In genomic region chr2:37940845-37941361, GRCm38 (mm10) we compare ENCODE assay signal across 22 mouse cellular contexts.
"Had no signal": no experiment of that assay in that cellular context is flagged by ENCODE, and none has a peak within 500 bp of the region (broad histone marks: within the 10 kb centered on the region; RNA-seq: fewer than 3 reads in every experiment).

No protein-coding gene starts in this region.

- H3K27ac ChIP-seq: gastrocnemius, adult 2 months; heart, adult 2 months; heart, embryonic 13.5 days; heart, embryonic 15.5 days; hindbrain, embryonic 13.5 days; hindbrain, embryonic 15.5 days; hindbrain, postnatal 0 days; kidney, embryonic 15.5 days; kidney, postnatal 0 days; limb, embryonic 13.5 days; limb, embryonic 15.5 days; liver, embryonic 12.5 days had no signal

- H3K9ac ChIP-seq: heart, embryonic 13.5 days; heart, embryonic 15.5 days; hindbrain, embryonic 13.5 days; hindbrain, embryonic 15.5 days; kidney, embryonic 15.5 days; limb, embryonic 13.5 days; limb, embryonic 15.5 days; liver, embryonic 12.5 days had no signal

- ATAC-seq: hindbrain, postnatal 0 days; intestine, embryonic 16.5 days; liver, embryonic 12.5 days had no signal

- H3K4me1 ChIP-seq: heart, embryonic 15.5 days; liver, embryonic 12.5 days had no signal

- H3K27me3 ChIP-seq: heart, embryonic 13.5 days; heart, embryonic 15.5 days; hindbrain, embryonic 13.5 days; hindbrain, embryonic 15.5 days; kidney, embryonic 15.5 days; limb, embryonic 13.5 days; limb, embryonic 15.5 days; liver, embryonic 12.5 days had no signal

- H3K9me3 ChIP-seq: heart, embryonic 13.5 days; heart, embryonic 15.5 days; hindbrain, embryonic 13.5 days; hindbrain, embryonic 15.5 days; kidney, embryonic 15.5 days; limb, embryonic 13.5 days; limb, embryonic 15.5 days; liver, embryonic 12.5 days had no signal

- H3K4me3 ChIP-seq: gastrocnemius, adult 2 months; heart, adult 2 months; heart, embryonic 13.5 days; heart, embryonic 15.5 days; hindbrain, embryonic 13.5 days; hindbrain, embryonic 15.5 days; kidney, embryonic 15.5 days; limb, embryonic 13.5 days; limb, embryonic 15.5 days; liver, embryonic 12.5 days had no signal

- DNase-seq: gastrocnemius, adult 2 months; gastrocnemius, postnatal 10 days; gastrocnemius, postnatal 25 days; heart, adult 11 months; heart, adult 2 months; heart, postnatal 14 days; heart, postnatal 36 days; layer of hippocampus, adult 9-11 months; layer of hippocampus, postnatal 36 days; left cerebral cortex, postnatal 4 days had no signal

- H3K36me3 ChIP-seq: heart, embryonic 15.5 days; hindbrain, embryonic 13.5 days; hindbrain, embryonic 15.5 days; kidney, embryonic 15.5 days had no signal

- H3K4me2 ChIP-seq: heart, embryonic 11.5 days; heart, embryonic 13.5 days; heart, embryonic 15.5 days; hindbrain, embryonic 13.5 days; hindbrain, embryonic 15.5 days; kidney, embryonic 15.5 days; limb, embryonic 13.5 days; limb, embryonic 15.5 days; liver, embryonic 12.5 days had no signal
